Mouse (Mus musculus) liver, embryonic 11.5 days (tissue): ENCODE results near the gene Plekhg1. TPM values are rescaled to one million over a fixed set of nuclear protein-coding genes. Genes with fewer than 3 reads are reported as not detected.

Experiments
- ATAC-seq: fragments of 200-750 bp; cut with Nextera tagmentation; replicated peaks from 2 replicates; pipeline ENCODE4 v1.8.0; 2017; ENCODE audit warnings: moderate number of reproducible peaks, mild to moderate bottlenecking, moderate TSS enrichment, moderate library complexity; ENCODE audit not compliant: low FRiP score
- DNase-seq: peaks from one replicate; pipeline ENCODE4 v3.0.0-alpha.2; 2017; ENCODE audit warnings: low spot score
- H3K27ac ChIP-seq: fragments of 300-500 bp; sonication (generic); 2 replicates; pipeline ENCODE4 v1.5.1; 2014; ENCODE audit warnings: mild to moderate bottlenecking, low read depth, low read length, control low read depth
- H3K27me3 ChIP-seq: fragments of 300-500 bp; sonication (generic); replicated peaks from 2 replicates; pipeline ENCODE4 v1.6.1; 2014; ENCODE audit warnings: low read length, mixed read lengths; ENCODE audit not compliant: control insufficient read depth, insufficient read depth
- H3K36me3 ChIP-seq: fragments of 300-500 bp; sonication (generic); 2 replicates; pipeline ENCODE4 v1.6.1; 2014; ENCODE audit warnings: mild to moderate bottlenecking, low read length, moderate library complexity, mixed read lengths; ENCODE audit not compliant: control insufficient read depth, insufficient read depth
- H3K4me1 ChIP-seq: fragments of 300-500 bp; sonication (generic); replicated peaks from 2 replicates; pipeline ENCODE4 v1.6.1; 2014; ENCODE audit warnings: low read length, mixed read lengths; ENCODE audit not compliant: control insufficient read depth, insufficient read depth
- H3K4me2 ChIP-seq: fragments of 300-500 bp; sonication (generic); 2 replicates; pipeline ENCODE4 v1.6.1; 2014; ENCODE audit warnings: mild to moderate bottlenecking, control low read depth, moderate library complexity
- H3K4me3 ChIP-seq: fragments of 300-500 bp; sonication (generic); 2 replicates; pipeline ENCODE4 v1.5.1; 2014; ENCODE audit warnings: low read depth, low read length, control low read depth
- H3K9ac ChIP-seq: fragments of 300-500 bp; sonication (generic); 2 replicates; pipeline ENCODE4 v1.6.1; 2014; ENCODE audit warnings: low read depth, low read length, control low read depth
- H3K9me3 ChIP-seq: fragments of 300-500 bp; sonication (generic); 2 replicates; pipeline ENCODE4 v1.6.1; 2016; ENCODE audit warnings: low read length, inconsistent platforms, mixed read lengths; ENCODE audit not compliant: control insufficient read depth
- WGBS: fragments of 180-500 bp; shearing (Covaris S2); extraction: QIAGEN DNeasy Blood & Tissue Kit; methylation state at CpG from one replicate; pipeline ENCODE4 v1.1.7; 2014; 5-methylcytosine and 5-hydroxymethylcytosine counted together
- polyA plus RNA-seq: library from polyadenylated mRNA; unstranded; fragments of >200 nt; fragmentation: Nextera tagmentation; extraction: Ambion mirVana; gene quantifications from 2 replicates; pipeline ENCODE4 v1.2.1, GENCODE M21; 2014

Plekhg1 gene
- polyA plus RNA-seq, 1 experiment from 2014 or later, result 4.9 TPM

DNA sequence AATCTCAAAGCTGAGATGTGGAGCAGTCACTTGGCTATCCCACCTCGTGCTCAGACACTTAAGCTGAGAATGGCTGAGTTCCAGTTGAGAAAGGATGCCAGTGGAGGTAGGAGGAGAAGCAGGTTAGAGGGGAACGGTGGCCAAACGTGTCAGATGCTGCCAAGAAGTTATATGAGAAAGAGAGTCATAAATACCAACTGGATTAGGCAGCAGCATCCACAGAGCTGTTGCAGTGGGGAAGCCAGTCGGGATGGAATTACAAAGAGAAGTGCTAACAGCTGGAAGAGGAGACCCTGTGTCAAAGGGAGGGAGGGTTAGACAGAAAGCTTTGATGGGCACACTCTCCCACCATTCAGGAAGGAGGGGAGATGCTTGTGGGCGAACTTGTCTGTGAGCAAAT lies 89.3 kb downstream of the Plekhg1 start:
- 0 out of 2 replicates have a peak, but pooled peaks cover 2% of the 10 kb centered on the region for H3K4me1 ChIP-seq
- no peak overlapping the region for H3K9ac ChIP-seq
- H3K4me3 ChIP-seq, result no peak overlapping the region
- DNase-seq (no peak), ATAC-seq (no peak)
- H3K36me3 ChIP-seq, result no peaks in the 10 kb centered on the region
- no peaks in the 10 kb centered on the region for H3K9me3 ChIP-seq
- H3K27ac ChIP-seq, result no peak overlapping the region
- H3K4me2 ChIP-seq, result no peak overlapping the region
- WGBS, result 53% methylated on average over 5 of the region's 5 CpGs
- H3K27me3 ChIP-seq, result no peaks in the 10 kb centered on the region

DNA sequence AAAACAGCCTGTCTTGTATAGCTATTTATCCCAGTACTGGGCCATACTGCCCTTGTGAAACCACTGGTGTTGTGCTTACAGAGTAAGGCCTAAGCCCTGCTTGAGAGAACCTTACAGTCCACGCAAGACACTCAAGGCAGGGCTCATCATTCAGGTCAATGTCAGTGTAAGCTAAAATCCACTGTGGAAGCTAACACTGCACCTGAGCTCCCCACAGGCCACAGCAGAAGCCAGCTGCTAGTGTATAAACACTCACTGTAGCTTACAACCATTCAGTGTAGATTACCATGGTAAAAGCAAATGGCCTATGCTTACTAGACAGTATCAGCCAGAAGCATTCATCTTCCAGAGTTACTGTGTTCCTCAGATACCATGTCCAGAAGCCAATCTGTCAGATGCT lies 90.5 kb downstream of the Plekhg1 start:
- Histone ChIP-seq H3K36me3 (no peaks in the 10 kb centered on the region), H3K27ac (no peak overlapping the region; the same call in 1 of the 2 replicates), H3K9ac (no peak overlapping the region), H3K4me1 (0 out of 2 replicates have a peak, but pooled peaks cover 2% of the 10 kb centered on the region), H3K27me3 (no peaks in the 10 kb centered on the region), H3K4me2 (no peak overlapping the region), H3K4me3 (no peak overlapping the region), H3K9me3 (no peaks in the 10 kb centered on the region)
- no peak for DNase-seq
- 79% methylated on average over 1 of the region's 1 CpGs for WGBS
- ATAC-seq, result no peak

DNA sequence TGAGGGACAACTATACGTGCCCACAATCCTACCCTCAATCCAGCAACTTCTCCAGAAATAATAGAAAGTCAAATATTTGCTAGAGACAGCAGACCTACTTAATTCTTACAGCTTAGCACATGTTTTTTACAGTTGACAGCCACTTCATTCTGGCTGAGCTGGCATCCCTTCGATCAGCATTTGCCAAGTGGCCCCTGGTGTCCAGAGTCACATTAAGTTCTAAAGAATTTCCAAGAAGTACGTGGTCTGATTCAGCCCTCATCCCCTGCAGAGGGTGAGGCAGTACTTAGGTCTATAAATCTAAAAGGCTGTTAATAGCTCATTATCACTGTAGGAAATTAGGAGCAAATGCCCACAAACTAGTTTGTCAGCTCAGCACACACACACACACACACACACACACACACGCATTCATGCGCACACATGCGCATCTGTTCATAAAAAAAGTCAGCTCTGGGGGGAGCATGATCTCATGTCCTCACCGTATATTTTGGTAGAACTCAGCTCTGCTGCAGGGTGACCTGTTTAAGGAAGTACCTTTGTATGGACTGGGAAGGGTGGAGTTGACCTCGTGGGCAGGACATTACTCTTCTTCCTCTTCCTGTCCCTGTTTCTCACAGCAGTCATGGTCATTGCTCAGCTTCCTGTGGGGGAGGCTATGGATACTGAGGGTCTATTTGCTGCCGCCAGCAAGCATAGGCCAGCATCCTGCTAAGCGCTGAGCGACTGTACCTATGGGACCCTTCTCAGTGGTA lies 91.6 kb downstream of the Plekhg1 start:
- Histone ChIP-seq H3K9ac (no peak overlapping the region), H3K27me3 (no peaks in the 10 kb centered on the region), H3K9me3 (no peaks in the 10 kb centered on the region), H3K4me2 (no peak overlapping the region), H3K4me1 (0 out of 2 replicates have a peak, but pooled peaks cover 2% of the 10 kb centered on the region), H3K4me3 (no peak overlapping the region), H3K36me3 (no peaks in the 10 kb centered on the region), H3K27ac (no peak overlapping the region)
- DNase-seq, result no peak
- ATAC-seq, result peak; percentile 47; the same call in 1 of the 2 replicates
- 61% methylated on average over 11 of the region's 11 CpGs for WGBS

DNA sequence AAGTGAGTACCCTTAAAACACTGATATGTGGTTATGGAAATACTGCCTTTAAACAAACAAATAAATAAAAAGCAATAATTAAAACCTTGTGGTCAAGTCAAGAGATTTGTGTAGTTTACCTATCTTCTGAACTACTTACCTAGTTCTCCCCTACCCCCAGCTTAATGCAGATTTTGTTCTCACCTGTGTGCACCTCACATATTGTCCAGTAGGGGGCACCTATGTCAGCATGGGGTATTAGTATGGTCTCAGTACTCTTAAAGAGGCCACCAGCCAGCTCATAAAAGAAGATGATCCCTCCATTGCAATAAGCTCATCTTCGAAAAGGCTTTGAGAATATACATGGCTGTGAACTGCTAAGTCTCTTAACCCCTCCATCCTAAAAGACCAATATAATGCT lies 93.9 kb downstream of the Plekhg1 start:
- H3K4me1 ChIP-seq, result 0 out of 2 replicates have a peak, but pooled peaks cover 2% of the 10 kb centered on the region
- no peak for DNase-seq
- H3K9ac ChIP-seq, result no peak overlapping the region
- no peak overlapping the region for H3K4me3 ChIP-seq
- no peak for ATAC-seq
- no peaks in the 10 kb centered on the region for H3K27me3 ChIP-seq
- no peak overlapping the region for H3K27ac ChIP-seq
- 86% methylated on average over 1 of the region's 1 CpGs for WGBS
- H3K9me3 ChIP-seq, result no peaks in the 10 kb centered on the region
- H3K36me3 ChIP-seq, result no peaks in the 10 kb centered on the region
- no peak overlapping the region for H3K4me2 ChIP-seq

DNA sequence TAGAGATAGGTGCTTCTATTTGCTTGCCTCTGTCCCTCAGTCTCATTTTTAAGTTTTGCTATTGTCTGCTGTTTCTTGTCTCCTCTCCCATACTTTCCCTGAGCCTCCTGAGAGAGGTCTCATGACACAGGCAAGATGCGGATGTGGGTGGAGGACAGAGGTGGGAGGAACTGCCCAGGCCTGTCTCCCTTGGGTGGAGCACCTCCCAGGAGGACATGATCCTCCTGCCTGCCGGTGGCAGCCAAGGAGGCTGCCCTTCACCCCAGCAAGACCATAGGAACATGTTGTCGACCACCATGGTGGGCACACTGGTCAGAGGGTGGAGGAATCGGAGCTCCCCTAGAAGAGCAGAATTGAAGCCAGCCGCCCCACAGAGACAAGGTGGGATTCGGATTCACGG lies 94.5 kb downstream of the Plekhg1 start:
- no peaks in the 10 kb centered on the region for H3K36me3 ChIP-seq
- 82% methylated on average over 7 of the region's 7 CpGs for WGBS
- ATAC-seq (no peak), DNase-seq (no peak)
- no peak overlapping the region for H3K4me2 ChIP-seq
- no peaks in the 10 kb centered on the region for H3K9me3 ChIP-seq
- no peak overlapping the region for H3K27ac ChIP-seq
- 0 out of 2 replicates have a peak, but pooled peaks cover 2% of the 10 kb centered on the region for H3K4me1 ChIP-seq
- H3K9ac ChIP-seq, result no peak overlapping the region
- no peak overlapping the region for H3K4me3 ChIP-seq
- H3K27me3 ChIP-seq, result no peaks in the 10 kb centered on the region

DNA sequence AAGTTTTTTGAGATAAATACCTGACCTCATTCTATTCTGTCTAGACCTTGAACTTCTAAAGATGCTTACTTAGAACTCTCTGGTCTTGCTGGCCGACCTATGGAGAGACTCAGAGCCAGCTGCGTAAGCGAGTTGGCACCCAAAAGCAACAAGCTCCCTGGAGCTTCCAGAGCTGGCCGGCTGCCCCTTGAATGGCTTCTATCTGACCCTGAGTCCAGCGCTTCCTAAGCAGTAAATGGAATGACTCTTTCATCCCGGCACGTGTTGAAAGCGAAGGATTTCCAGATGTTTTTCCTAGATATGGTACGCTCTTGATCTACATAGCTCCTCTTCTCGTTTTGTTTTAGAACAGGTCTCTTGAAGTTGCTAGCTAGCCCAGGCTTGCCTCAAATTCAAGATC lies 95.5 kb downstream of the Plekhg1 start:
- Histone ChIP-seq H3K9me3 (no peaks in the 10 kb centered on the region), H3K36me3 (no peaks in the 10 kb centered on the region), H3K27me3 (no peaks in the 10 kb centered on the region), H3K4me3 (no peak overlapping the region), H3K4me1 (0 out of 2 replicates have a peak, but pooled peaks cover 2% of the 10 kb centered on the region), H3K4me2 (no peak overlapping the region), H3K9ac (no peak overlapping the region), H3K27ac (no peak overlapping the region)
- WGBS, result 75% methylated on average over 10 of the region's 10 CpGs
- DNase-seq (no peak), ATAC-seq (no peak)

DNA sequence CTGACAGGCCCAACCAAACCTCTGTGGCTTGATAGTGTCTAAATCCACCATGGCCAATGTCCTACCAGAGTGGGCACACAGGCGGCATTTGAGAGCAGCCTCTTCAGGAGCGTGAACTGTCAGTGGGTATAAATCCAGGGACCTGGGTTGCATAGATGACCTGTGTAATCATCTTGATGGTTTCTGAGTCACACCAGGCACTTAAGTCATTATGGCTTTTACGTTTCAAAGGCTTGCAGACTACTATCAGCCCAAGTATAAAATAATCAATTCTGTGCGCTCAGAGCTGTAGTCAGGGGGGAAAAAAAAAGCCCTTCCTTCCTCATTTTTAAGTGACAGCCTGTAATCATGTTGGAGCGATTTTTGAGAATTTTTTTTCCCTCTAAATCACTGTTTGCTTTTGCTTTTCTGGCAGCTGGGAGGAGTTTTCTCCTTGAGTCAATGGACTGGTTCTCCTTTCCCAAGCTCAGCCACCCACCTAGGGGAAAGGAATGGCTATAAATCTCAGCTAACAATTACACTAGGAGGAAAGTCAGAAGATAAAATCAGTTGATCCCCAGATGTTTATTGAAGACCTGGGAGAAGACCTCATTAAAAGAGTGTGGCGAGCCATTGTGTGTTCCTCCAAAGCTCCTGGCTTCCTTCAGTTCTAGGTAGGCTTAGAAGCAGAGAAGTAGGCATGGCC lies 99.7 kb downstream of the Plekhg1 start:
- H3K9me3 ChIP-seq, result no peaks in the 10 kb centered on the region
- no peak for DNase-seq
- H3K4me1 ChIP-seq, result no peaks in the 10 kb centered on the region
- no peak for ATAC-seq
- H3K4me3 ChIP-seq, result no peak overlapping the region
- H3K27me3 ChIP-seq, result no peaks in the 10 kb centered on the region
- no peak overlapping the region for H3K27ac ChIP-seq
- no peaks in the 10 kb centered on the region for H3K36me3 ChIP-seq
- H3K4me2 ChIP-seq, result no peak overlapping the region
- WGBS, result 41% methylated on average over 6 of the region's 6 CpGs
- H3K9ac ChIP-seq, result no peak overlapping the region

DNA sequence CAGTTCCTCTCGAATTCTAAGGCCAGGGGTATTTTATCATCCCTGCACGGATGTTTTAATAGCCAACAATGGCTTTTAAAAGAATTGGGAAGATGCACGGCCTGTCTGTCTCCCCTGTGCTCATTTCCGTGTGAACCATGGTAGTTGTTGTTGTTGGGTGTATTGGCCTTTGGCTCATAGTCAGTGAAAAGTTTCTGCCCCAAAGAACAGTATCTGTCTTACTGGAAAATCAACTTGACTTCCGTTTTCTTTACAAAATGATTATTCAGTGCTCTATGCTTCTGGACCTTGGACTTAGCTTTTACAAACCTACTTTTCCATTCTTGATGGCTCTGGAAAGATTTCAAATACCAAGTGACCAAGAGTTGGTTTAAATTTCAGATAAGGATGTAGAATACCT lies 104.3 kb downstream of the Plekhg1 start:
- Histone ChIP-seq H3K27ac (no peak overlapping the region), H3K4me2 (no peak overlapping the region), H3K9me3 (no peaks in the 10 kb centered on the region), H3K9ac (no peak overlapping the region), H3K36me3 (no peaks in the 10 kb centered on the region), H3K4me3 (no peak overlapping the region), H3K4me1 (no peaks in the 10 kb centered on the region), H3K27me3 (no peaks in the 10 kb centered on the region)
- ATAC-seq (no peak), DNase-seq (no peak)
- WGBS, result 77% methylated on average over 5 of the region's 5 CpGs

DNA sequence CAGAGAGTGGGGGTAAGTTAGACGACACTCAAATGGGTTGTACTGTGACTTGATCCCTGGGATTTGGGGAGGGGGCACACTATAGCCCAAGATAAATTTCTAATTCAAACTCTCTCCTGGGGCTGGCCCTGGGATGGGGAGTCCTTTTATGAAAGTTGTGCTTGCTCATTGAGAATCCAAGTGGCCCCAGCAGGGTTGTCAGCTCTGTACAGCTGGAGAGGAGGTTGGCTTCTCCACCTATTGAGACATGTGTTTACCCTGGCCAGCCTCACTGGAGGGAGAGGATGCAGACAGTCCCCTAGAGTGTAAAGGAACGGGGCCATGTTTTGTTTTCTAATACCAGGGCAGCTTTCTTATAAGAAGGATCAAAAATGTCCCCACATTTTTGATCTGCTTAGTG lies 106.9 kb downstream of the Plekhg1 start:
- WGBS, result 67% methylated on average over 2 of the region's 2 CpGs
- Histone ChIP-seq H3K36me3 (no peaks in the 10 kb centered on the region), H3K9ac (no peak overlapping the region), H3K4me2 (no peak overlapping the region), H3K27me3 (no peaks in the 10 kb centered on the region), H3K4me1 (no peaks in the 10 kb centered on the region), H3K4me3 (no peak overlapping the region), H3K27ac (no peak overlapping the region), H3K9me3 (no peaks in the 10 kb centered on the region)
- no peak for ATAC-seq
- DNase-seq, result no peak
